Mouse (Mus musculus) G1E (cell line): ENCODE measurements at regions not wholly inside any gene's neighbourhood (a gene's known extent, or its start where the extent isn't known, plus 50 kb on each side); places are given as distances from the start of the nearest gene placed in this dataset.

Source experiments
- CTCF ChIP-seq: IDR thresholded peaks from 2 replicates; pipeline ENCODE4 v1.5.1; 2012; ENCODE audit warnings: low read depth, low read length, inconsistent platforms, mixed read lengths
- GATA1 ChIP-seq: IDR thresholded peaks from 2 replicates; pipeline ENCODE4 v1.6.1; 2012; ENCODE audit warnings: borderline replicate concordance, low read length, inconsistent platforms, mixed read lengths
- GATA2 ChIP-seq: IDR thresholded peaks from 2 replicates; pipeline ENCODE4 v1.6.1; 2012; ENCODE audit warnings: low read depth, low read length, inconsistent platforms, borderline replicate concordance
- POLR2AphosphoS5 ChIP-seq: IDR thresholded peaks from 2 replicates; pipeline ENCODE4 v1.6.1; 2012; ENCODE audit warnings: low read depth, low read length, inconsistent platforms; ENCODE audit not compliant: insufficient replicate concordance
- TAL1 ChIP-seq: conservative IDR thresholded peaks from 2 replicates; pipeline ENCODE4 v1.6.1; 2012; ENCODE audit warnings: low read depth, low read length, inconsistent platforms, mixed read lengths

DNA sequence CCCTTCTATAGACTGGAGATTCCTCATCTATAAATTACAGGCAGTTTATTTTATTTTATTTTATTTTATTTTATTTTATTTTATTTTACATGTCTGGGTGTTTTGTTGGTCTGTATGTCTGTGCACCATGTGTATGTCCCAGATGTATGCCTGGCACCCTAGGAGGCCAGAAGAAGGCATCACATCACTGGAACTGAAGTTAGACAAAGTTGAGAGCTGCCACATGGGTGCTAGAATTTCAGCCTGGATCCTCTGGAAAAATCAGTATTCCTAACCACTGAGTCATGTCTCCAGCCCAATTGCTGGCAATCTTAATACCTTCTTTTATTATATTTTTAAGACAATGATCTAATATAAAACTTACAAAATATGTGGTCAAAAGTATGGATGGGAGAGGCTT lies 190.0 kb upstream of the Veph1 start:
- TF ChIP-seq CTCF (no peak), POLR2AphosphoS5 (no peak), TAL1 (no peak), GATA1 (no peak), GATA2 (no peak)
